Mouse (Mus musculus) urinary bladder, adult 2 months (tissue): ENCODE results near the gene Cela3b. TPM values are rescaled to one million over a fixed set of nuclear protein-coding genes. Genes with fewer than 3 reads are reported as not detected.
"Not testable (repeated sequence)": the region's sequence is repeated elsewhere in the genome, so short reads cannot be mapped to it uniquely, and the experiment has no call there.

Experiments used
- DNase-seq: peaks from one replicate; pipeline ENCODE4 v3.0.0; 2022; ENCODE audit warnings: low spot score
- polyA plus RNA-seq: library from polyadenylated mRNA; depleted of rRNA; stranded (reverse); fragments of >200 nt; gene quantifications from 2 replicates; pipeline ENCODE4 v1.2.3, GENCODE M21; 2012

Gene Cela3b
- polyA plus RNA-seq, 1 experiment, result not detected

DNA sequence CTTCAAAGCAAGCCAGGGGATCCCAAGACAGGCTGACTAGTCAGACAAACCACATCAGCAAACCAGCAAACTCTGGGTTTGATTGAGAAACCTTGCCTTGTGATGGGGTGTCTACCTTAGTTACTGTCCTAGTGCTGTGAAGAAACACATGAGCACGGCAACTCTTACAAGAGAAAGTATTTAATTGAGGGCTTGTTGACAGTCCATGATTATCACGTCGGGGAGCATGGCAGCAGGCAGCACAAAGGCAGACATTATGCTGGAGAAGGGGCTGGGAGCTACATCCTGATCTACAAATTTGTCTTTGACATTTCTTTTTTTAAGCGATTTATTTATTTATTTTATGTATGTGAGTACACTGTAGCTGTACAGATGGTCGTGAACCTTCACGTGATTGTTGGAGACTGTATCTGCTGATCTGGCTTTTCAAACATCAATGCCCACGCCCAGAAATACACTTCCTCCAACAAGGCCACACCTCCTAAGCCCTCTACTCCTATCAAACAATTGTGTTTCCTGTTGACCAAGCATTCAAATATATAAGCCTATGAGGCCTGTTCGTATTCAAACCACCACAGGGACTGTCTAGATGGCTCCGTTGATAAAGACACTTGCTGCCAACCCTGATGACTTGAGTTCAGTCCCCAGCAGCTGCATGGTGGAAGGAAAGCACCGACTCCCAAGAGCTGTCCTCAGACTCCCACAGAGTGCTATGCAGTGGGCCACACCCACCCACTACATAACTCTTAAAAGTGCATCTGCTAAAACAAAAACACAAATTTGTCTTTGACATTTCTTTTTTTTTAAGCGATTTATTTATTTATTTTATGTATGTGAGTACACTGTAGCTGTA lies 12.4 kb downstream of the Cela3b start:
- DNase-seq, result no peak

DNA sequence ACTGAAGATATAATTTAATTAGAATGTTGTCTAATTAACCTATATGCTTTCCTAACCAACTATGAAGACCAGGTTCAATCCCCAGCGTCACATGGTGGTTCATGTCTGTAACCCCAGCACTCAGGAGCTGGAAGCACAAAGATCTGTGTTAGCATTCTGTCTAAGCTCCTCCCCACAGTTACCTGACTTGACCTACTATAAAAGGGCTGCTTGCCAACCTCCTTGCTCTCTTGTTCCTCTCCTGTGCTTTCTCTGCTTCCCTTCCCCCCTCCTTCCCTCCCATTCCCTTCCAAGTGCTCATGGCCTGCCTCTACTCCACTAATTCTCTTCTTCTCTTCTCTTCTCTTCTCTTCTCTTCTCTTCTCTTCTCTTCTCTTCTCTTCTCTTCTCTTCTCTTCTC lies 15.4 kb downstream of the Cela3b start:
- DNase-seq, result no peak

DNA sequence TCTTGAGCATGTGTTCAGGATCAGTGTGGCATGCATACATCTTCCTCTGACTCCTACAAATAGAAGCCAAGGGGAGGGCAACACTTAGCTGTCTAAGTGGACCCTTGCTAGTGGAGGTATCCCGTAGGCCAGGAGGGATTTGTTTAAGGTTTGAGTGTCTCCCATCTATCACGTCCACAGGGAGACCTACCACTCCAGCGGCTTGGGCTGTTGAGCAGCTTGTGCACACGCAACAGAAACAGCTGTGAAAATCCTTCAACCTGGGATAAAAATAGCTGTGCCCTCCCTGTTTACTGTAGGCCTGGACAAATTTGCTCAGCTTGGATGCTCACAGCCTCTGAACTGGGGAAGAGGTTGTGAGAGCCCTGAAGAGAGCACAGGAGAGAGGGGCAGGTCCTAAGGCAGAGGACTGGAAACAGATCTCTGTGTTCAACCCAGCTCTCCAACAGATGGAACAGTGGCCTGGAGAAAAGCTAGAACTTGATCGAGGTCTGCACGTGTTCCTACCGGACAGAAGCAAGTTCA lies 18.1 kb downstream of the Cela3b start:
- DNase-seq, result not testable (repeated sequence)

DNA sequence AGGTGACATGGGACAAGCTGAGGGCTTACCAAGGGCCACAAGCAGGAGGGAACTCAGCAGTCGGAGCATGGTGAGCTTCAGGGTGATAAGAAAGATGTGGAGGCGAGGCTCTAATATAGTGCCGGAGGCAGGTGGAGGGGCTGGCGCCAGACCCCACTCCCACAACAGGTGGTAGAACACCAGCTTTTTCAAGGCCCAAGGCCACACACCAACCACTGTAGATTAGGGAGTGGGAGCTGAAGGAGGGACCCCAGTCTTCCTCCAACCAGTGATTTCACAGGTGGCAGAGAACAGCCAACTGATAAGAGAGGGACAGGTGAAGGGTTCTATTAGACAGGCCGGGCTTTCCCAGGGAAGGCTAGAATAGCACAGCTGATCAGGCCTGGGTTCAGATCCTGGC lies 20.6 kb downstream of the Cela3b start, which contains the start of gene Cela3a:
Gene Cela3a (minus strand): TSS at position 101 of the 400 bp plus-strand sequence.
- no peak for DNase-seq

DNA sequence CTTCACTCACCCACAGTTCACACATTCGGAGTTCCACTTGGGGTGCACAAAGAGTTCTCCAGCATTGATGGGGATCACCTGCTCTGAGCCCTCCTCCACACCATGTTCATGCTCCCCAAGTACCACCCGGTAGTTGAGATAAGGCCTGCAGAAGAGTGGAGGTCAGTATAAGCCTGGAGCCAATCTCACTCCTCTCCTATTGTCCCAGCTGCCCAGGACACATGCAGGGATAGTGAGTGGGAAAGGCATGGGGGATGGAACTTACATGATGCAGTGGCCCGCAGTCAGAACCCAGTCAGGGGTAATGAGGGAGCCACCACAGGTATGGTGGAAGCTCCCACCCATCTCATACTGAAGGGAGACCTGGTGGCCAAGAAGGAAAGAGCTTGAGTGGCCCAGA lies 24.8 kb downstream of the Cela3b start:
- no peak for DNase-seq

DNA sequence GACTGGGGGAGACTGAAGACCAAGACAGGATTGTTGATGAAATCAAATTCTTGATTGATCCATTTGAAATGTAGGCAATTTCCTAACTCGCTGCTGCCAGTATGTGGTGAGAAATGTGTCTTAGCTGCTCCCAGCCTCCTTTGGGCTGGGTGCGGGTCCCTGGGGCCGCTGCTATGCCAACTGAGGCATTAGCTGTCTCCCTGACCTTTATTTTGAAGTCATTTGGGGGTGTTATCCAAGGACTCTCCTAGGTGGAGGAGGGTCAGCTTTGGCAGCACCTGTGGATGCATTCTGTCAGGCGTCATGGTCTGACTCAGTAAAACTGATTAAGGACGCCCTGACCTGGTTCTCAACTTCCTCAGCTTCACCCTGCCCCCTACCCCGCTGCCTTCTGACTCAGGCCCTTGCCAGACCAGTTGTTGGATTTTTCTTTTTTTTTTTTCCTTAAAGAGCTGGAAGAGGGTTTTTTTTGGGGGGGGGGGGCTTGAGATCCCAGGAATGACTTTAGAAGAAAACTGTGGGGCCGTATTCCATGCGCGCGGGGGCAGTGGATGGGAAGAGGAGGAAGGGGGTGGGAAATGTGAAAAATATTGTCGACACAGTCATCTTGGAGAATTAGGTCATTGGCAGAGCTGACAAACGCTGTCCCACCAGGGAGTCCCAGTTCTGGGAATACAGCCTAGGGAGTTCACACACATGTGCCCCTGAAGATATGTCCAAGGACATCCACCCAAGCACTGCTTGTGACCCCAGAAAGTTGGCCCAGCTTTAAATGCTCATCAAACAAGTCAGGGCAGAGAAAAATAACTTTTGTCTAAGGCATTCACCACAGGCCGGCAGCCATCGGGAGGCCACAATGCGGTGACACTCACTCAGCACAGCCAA lies 33.5 kb downstream of the Cela3b start:
- DNase-seq, result no peak

DNA sequence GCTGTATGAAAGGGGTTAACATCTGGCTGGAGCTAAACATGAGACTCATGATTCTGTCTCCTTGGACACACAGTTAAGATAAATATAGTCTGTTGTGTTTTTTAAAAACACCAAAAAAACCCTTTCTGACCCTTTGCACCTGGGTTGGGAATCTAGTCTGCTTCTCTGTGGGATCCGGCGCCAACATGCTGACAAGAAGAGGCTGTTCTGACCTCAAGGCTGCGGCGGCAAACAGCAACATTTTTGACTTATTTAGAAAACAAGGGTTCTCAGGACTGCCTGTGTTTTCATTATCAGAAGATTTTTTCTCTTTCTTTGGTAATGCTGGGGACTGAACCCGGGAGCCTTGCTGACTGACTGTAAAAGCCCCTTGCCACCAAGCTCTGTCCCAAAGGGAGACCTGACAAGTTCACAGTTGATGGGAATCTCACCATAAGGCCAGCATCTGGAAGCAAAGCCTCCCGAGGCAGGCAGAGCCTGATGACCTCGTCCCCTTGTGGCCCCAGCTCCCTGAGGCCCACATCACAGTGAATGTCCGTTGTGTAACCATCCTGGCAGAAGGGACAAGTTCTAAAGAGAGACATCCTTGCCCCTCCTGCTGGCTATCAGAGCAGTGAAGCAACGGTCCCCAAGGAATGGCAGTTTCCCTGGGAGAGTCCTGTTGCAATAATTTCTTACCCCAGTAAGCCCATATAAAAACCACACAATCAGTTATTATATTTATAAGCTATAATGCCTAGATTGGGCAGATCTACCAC lies 36.8 kb downstream of the Cela3b start:
- no peak for DNase-seq

DNA sequence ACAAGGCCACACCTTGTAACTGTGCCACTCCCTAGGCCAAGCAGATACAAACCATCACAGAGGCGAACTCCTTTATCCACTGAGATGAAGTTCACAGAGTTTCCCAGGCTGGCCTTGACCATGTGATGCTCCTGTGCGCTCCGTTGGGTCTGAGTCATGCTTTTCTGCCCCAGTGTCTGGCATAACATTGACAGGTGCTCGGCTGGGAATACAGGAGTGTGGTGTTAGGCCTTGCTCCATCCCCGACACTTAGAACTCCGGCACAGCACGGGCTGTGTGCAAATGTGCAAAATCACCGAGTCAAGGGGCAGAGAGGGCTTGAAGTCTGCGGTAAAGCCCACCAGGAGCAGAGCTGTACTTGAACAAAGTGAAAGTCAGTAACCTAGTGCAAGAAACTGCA lies 37.5 kb downstream of the Cela3b start:
- DNase-seq, result no peak

DNA sequence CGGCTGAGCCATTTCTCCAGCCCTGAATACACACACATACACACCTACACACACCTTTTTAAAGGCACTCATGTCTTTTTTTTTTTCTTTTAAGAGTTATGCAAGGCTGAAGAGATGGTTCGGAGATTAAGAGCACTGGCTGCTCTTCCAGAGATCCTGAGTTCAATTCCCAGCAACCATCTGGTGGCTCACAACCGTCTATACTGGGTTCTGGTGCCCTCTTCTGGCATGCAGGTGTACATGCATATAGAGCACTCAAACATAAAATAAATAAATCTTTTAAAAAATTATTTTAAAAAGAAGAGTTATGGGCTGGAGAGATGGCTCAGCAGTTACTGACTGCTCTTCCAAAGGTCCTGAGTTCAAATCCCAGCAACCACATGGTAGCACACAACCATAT lies 39.1 kb downstream of the Cela3b start:
- DNase-seq, result no peak

DNA sequence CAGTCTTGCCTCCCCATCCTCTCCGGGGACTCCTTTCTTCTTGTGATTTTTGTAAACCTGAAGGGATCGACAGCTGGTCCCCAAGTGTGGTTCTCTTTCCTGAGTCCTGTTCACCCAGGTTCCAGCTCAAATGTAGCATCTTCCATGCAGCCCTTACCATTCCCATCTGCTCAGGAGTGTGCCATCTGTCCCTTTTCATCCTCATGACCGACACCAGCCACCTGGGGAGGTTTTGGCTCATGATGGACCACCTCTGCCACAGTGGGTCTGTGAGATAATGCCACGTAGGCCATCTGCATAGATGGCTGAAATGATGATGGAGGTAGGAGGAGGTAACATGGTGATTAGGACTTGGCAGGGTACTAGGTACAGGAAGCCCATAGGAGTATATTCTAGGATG lies 40.1 kb downstream of the Cela3b start:
- DNase-seq, result no peak

DNA sequence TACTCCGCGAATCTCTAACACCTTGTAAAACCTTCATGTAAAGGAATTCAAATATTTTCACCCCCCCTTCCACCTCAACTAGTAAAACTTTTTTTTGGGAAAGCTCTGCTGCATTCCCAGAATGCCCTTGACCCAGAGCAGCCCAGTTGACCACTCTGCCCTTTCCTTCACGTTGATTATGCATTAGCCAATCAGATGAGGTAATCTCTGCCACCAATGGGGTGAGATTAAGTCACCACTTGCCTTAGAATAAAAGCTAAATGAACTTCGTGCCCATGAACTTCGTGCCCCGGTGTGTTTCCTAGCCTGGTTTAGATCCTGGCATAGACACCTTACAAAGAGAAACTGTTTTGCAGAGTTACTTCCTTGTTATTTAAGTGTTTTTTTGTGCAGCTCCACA lies 41.4 kb downstream of the Cela3b start:
- DNase-seq, result no peak

DNA sequence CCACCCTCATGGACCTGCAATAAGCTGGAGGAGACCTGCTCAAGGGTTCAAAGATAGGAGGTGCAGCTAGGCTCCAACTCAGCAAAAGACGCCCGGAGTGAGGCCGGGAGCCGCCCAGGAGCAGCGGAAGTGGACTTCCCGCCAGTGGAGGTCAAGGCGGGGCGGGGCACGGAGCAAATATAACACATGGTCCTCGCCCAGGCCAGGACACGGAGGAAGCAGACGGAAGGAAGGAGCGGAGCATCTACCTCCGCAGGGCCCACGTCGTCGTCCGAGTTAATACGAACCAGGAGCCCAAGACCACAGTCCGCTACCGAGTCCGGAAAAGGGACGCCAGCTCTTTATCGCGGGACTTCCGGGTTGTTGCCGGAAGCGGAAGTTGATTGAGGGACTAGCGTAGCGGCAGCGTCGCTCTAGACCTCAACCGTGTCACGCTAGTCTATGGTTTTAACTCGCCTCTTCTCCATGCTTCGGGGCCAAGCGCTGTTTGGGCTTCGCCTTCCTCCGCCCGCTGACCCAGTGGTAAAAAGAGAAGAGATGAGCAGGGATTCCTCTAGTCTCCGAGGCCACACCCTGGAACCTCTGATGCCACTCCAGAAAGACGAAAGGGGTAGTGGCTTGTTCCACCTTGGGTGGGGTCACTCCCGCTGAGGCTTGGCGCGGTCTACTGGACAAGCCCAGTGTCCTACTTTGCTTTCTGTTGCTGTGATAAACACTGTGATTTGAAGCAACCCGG lies 42.1 kb downstream of the Cela3b start:
- peak; percentile 80 for DNase-seq

DNA sequence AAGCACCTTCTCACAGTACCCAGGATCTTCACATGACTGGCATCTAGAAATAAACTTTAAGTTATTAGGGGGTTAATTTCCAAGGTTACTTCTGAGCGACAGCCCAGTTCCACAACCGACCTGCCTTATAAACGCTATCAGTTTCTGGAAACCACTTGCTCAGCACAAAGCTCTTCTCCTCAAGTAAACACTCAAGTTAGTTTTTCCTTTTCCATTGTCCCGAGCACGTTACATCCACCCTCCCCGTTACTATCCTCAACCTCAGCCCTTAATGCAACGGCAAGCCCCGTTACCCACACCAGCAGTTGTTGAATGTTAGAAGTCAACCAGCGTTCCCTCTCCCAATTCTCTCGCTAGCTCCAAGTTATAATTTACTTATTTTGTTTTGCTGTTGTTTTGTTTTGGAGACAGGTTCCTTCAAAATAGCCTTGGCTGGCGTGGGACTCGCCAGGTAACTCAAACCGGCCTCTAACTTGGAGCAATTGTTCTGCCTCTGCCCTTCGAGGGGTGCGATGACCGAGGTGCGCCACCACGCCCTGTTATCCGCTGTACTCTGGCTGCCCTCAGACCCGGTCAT lies 42.8 kb downstream of the Cela3b start:
- no peak for DNase-seq

DNA sequence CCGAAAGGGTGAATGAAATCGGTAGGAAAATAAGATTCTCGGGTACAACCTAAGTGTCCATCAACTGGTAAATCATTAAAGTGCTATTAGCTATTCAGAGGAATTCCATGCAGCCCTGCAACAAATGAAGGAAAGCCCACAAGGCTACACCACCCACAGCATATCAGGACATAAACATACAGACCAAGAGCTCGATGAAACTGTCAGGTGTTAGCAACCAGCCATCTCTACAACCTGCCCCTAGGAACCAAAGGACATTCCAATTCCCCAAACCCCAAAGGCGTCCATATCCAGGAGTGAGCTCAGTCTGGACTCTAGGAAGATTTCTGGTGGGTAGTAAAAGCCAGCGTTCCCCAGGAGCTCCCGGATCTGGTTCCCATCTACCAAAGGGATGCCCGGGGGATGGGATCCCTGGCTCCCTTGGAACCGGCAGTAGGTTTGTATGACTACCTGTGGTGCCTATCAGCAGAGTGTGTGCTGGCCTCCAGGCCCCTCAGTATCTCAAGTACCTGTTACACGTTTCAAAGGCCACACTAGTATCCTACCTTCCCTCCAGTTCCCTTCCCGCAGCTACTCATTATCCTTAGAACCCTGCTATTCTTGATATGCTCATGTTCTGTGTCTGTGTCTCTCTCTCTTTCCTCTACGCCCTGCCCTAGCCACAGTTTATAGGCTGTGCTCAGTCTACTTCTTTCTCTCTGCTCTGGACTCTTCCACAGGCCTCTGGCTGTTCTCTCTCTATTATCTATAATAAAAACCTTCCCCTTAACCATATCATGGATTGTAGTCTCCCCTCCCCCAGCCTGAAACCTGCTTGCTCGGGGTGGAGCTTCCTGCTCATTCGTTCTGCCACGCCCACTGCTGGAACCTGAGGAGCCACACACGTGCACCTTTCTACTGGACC lies 49.4 kb downstream of the Cela3b start:
- no peak for DNase-seq

DNA sequence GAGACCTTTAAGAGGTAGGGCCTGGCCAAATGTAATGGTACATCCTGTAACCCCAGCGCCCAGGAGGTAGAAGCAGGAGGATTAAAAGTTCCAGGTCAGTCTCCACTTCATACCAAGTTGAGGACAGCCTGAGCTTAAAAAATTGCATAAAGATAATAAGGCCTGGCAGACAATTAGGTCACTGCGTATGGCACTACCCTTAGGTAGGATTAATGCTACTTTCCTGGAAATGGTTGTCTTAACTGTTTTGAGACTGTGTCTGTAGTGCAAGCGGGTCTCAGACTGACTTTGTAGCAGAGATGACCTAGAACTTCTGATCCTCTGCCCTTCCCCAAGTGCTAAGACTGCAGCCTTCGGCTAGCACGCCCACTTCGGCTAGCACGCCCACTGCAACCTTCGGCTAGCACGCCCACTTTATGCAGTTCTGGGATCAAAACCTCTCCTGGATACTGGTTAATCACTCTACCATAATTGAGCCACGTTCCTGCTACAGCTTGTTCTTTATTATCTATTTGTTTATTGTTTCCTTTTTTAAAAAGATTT lies 50.6 kb downstream of the Cela3b start:
- DNase-seq, result no peak

DNA sequence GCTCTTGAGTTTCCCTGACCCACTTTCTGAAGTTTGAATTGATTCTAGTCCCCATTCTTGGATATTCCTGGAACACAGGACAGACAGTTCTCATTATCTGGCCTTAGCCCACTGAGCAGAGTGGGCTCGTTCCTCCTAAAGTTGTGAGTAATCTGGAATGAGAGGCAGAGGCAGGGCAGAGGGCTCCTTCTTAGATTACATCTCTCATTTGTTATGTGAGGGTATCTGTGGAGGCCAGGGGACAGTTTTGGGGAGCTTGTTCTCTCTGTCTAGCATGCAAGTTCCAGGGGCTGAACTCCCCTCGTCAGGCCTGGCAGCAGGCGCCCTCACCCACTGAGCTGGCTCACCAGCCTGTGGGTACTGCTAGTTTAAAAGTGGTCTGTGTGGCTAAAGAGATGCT lies 51.3 kb downstream of the Cela3b start:
- DNase-seq, result no peak

DNA sequence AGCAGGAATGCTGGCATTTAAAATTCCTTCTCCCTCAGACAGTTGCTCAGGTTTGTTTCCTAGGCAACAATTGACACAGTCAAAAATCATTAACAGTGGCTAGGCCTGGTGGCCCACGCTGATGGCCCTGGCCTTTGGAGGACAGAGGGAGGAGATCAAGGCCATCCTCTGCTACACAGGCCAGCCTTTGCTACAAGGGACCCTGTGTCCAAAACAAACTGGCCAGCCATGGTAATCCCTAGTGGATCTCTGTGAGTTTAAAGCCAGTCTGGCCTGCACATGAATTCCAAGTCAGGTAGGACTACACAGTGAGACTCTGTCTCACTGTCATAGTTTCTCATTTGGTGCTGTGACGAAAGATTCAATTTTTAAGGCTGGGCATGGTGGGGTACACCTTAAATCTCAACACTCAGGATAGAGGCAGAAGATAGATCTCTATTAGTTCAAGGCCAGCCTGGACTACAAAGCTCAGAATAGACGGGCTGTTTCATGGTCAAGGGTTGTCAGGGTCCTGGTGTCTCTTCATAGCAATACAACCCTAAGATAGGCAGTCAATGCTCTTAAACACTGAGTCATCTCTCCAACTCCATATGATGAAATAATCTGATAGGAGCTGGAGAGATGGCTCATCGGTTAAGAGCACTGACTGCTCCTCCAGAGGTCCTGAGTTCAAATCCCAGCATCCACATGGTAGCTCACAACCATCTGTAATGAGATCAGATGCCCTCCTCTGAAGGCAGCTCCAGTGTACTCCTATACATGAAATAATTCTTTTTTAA lies 52.6 kb downstream of the Cela3b start:
- DNase-seq, result no peak

DNA sequence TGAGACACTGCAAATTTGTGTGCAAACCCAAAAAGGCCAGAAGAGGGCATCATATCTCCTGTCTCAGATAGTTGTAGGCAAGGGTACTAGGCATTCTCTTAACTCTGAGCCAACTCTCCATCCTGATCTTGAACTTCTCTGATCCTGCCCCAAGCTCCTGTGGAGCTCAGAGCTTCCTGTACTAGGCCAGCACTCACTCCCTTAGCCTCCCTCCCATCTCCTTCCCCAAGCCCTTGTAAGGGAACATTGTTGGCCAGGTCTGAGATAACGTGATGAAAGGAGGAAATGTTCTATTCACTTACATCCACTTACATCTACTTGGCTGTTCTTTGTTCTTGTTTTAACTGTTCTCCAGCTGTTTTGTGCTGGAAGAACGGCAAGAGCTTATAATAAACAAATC lies 53.6 kb downstream of the Cela3b start:
- DNase-seq, result no peak
